Mouse (Mus musculus): Measurements from ENCODE around the gene Fam98c. TPM values are rescaled to one million over a fixed set of nuclear protein-coding genes. Genes with fewer than 3 reads are reported as not detected.

Gene Fam98c
- total and polyA plus RNA-seq, 3 experiments, result 14.1 to 15.2 (median 14.5) TPM

DNA sequence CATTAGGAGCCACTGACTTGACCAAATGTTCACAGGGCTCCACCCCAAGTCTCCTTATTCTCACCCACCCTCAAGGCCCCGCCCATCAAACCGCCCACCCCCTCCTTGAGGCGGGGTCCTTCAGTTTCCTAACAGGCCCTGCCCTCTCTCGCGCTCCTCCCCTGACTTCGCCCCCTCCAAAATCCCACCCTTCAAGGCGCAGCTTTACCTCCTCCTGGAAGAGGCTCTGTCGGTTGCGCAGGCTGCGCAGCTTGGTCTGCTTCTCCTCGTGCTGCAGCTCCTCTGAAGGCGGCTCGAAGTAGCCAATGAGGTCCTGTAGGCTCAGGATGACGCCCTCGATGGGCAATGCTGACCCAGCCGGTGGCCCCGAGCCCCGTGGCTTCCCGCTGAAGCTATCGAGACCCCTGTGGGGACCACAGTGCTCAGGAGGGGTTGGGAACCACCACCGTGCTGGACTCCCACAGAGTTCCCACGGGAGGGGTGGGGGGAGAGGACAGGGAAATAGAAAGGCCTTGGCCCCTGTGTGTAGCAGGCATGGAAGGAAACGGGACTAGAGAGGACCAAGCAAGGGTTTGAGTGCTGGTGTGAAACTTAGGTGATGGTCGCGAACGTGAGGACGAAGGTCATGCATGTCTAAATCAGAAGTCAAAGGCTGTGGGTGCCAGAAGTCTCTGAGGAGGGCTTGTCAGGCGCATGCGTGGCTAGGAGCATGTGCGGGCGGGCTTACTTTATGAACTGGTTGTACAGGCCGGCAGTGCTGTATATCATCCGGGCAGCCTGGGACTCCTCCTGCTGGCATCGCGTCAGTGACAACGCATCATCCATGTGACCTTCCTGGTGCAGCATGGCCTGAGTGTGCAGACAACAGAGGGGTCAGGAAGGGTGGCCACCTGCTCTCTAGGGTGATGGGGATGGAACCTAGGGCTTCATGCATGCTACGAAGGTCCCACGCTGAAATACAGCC, 46.8 kb downstream of the Fam98c start:
- no peak overlapping the region for H3K4me3 ChIP-seq (replicated peaks in 1 of 3; ENCODE audit: low read depth in 2 of 3, low read length in 2 of 3, poor library complexity in 1 of 3)
- no peak overlapping the region for H3K27ac ChIP-seq (ENCODE audit: insufficient read depth, low read depth)
- no peak for DNase-seq (ENCODE audit: extremely low read depth)
- in situ Hi-C loops (cut with MboI; ENCODE audit: low pct_ligation_motif_present, low pct_unique_long_range_greater_than_20kb, low sequenced_read_pairs), result no loop called here
- no peaks in the 10 kb centered on the region for H3K9me3 ChIP-seq (replicated peaks; ENCODE audit: low read length)
- H3K4me2 ChIP-seq (ENCODE audit: insufficient read depth, low read depth, poor library complexity, severe bottlenecking), result no peak overlapping the region
- peaks cover 0 to 5% of the 10 kb centered on the region in 2 experiments; a peak in 2 of 4 replicates for H3K4me1 ChIP-seq (ENCODE audit: control insufficient read depth in 1 of 2, insufficient read depth in 2 of 2)
- no peak for TF ChIP-seq E2F4 (IDR thresholded peaks at IDR 0.05; ENCODE audit: insufficient replicate concordance, low read depth, low read length)
- no peak for TF ChIP-seq NELFE (IDR thresholded peaks at IDR 0.05; ENCODE audit: low read depth, low read length)
- TF ChIP-seq MAFK (IDR thresholded peaks at IDR 0.05; ENCODE audit: insufficient replicate concordance, low read length), result no peak
- no peak for TF ChIP-seq ETS1 (conservative IDR thresholded peaks at IDR 0.05; ENCODE audit: low read depth, low read length)
- no peak for TF ChIP-seq PAX5 (IDR thresholded peaks at IDR 0.05; ENCODE audit: low read length)
- TF ChIP-seq JUND (conservative IDR thresholded peaks at IDR 0.05; ENCODE audit: low read depth, low read length), result no peak
- TF ChIP-seq ZC3H11A (IDR thresholded peaks at IDR 0.05; ENCODE audit: low read depth, low read length), result no peak
- TF ChIP-seq HCFC1 (IDR thresholded peaks at IDR 0.05; ENCODE audit: low read depth, low read length), result no peak
- no peak for TF ChIP-seq USF1 (IDR thresholded peaks at IDR 0.05; ENCODE audit: low read depth, low read length)
- TF ChIP-seq CHD2 (IDR thresholded peaks at IDR 0.05; ENCODE audit: low read length), result no peak
- TF ChIP-seq GABPA (IDR thresholded peaks at IDR 0.05; ENCODE audit: insufficient replicate concordance, low read depth, low read length), result no peak
- no peak overlapping the region for H3K9ac ChIP-seq (ENCODE audit: insufficient read depth, low read depth)
- dilution Hi-C loops (cut with MboI; ENCODE audit: extremely low pct_ligation_motif_present, extremely low pct_unique_long_range_greater_than_20kb, low sequenced_read_pairs), result no loop called here
- no peaks in the 10 kb centered on the region for H3K36me3 ChIP-seq (replicated peaks in 1 of 2; ENCODE audit: control insufficient read depth in 1 of 2, insufficient read depth in 1 of 2, low read length in 1 of 2)
- H3K79me2 ChIP-seq (replicated peaks; ENCODE audit: control insufficient read depth, extremely low read depth, insufficient read depth, poor library complexity, severe bottlenecking), result no peaks in the 10 kb centered on the region
- H3K27me3 ChIP-seq (replicated peaks), result peaks cover 6% of the 10 kb centered on the region

Other genes with a start within 250 kb of the Fam98c start
- 62.9 and 63.4 TPM in 2 replicates for gene Actn4, start 193.9 kb downstream of the Fam98c start, total RNA-seq (2012; rRNA removed)
- 45.9 and 56.9 TPM in 2 replicates for gene Actn4, start 193.9 kb downstream of the Fam98c start, total RNA-seq (2014; rRNA removed)
- gene Actn4, start 193.9 kb downstream of the Fam98c start, polyA plus RNA-seq (2012; ENCODE audit: insufficient read length, low read depth), result 127 and 145 TPM in 2 replicates
- gene Eif3k, start 174.4 kb downstream of the Fam98c start, total RNA-seq (2012; rRNA removed), result 513 and 551 TPM in 2 replicates
- 595 and 658 TPM in 2 replicates for gene Eif3k, start 174.4 kb downstream of the Fam98c start, total RNA-seq (2014; rRNA removed)
- 580 and 584 TPM in 2 replicates for gene Eif3k, start 174.4 kb downstream of the Fam98c start, polyA plus RNA-seq (2012; ENCODE audit: insufficient read length, low read depth)
- 183 and 195 TPM in 2 replicates for gene Map4k1, start 174.2 kb downstream of the Fam98c start, total RNA-seq (2012; rRNA removed)
- 112 and 114 TPM in 2 replicates for gene Map4k1, start 174.2 kb downstream of the Fam98c start, total RNA-seq (2014; rRNA removed)
- gene Map4k1, start 174.2 kb downstream of the Fam98c start, polyA plus RNA-seq (2012; ENCODE audit: insufficient read length, low read depth), result 395 and 401 TPM in 2 replicates
- gene Ryr1, start 31.1 kb downstream of the Fam98c start, total RNA-seq (2012; rRNA removed), result 0.63 and 0.68 TPM in 2 replicates
- gene Ryr1, start 31.1 kb downstream of the Fam98c start, total RNA-seq (2014; rRNA removed), result 0.43 TPM in 2 replicates
- gene Ryr1, start 31.1 kb downstream of the Fam98c start, polyA plus RNA-seq (2012; ENCODE audit: insufficient read length, low read depth), result 0.86 and 1.1 TPM in 2 replicates
- 0.88 and 1.4 TPM in 2 replicates for gene Rasgrp4, start 21.4 kb downstream of the Fam98c start, total RNA-seq (2012; rRNA removed)
- gene Rasgrp4, start 21.4 kb downstream of the Fam98c start, total RNA-seq (2014; rRNA removed), result 0.26 and 0.58 TPM in 2 replicates
- gene Rasgrp4, start 21.4 kb downstream of the Fam98c start, polyA plus RNA-seq (2012; ENCODE audit: insufficient read length, low read depth), result 2.9 and 3.2 TPM in 2 replicates
- gene Ggn, start 14.0 kb upstream of the Fam98c start, total RNA-seq (2012; rRNA removed), result 0.30 and 0.38 TPM in 2 replicates
- gene Ggn, start 14.0 kb upstream of the Fam98c start, total RNA-seq (2014; rRNA removed), result 0.13 TPM in 1 of 2 replicates, not detected in the other
- gene Ggn, start 14.0 kb upstream of the Fam98c start, polyA plus RNA-seq (2012; ENCODE audit: insufficient read length, low read depth), result 1.0 and 1.5 TPM in 2 replicates
- 2.2 and 3.3 TPM in 2 replicates for gene Spred3, start 14.2 kb upstream of the Fam98c start, total RNA-seq (2012; rRNA removed)
- 1.2 and 1.6 TPM in 2 replicates for gene Spred3, start 14.2 kb upstream of the Fam98c start, total RNA-seq (2014; rRNA removed)
- 6.0 and 6.6 TPM in 2 replicates for gene Spred3, start 14.2 kb upstream of the Fam98c start, polyA plus RNA-seq (2012; ENCODE audit: insufficient read length, low read depth)
- gene Psmd8, start 24.5 kb upstream of the Fam98c start, total RNA-seq (2012; rRNA removed), result 321 and 335 TPM in 2 replicates
- gene Psmd8, start 24.5 kb upstream of the Fam98c start, total RNA-seq (2014; rRNA removed), result 455 and 479 TPM in 2 replicates
- 308 and 348 TPM in 2 replicates for gene Psmd8, start 24.5 kb upstream of the Fam98c start, polyA plus RNA-seq (2012; ENCODE audit: insufficient read length, low read depth)
- 0.38 and 0.93 TPM in 2 replicates for gene Catsperg1, start 57.8 kb upstream of the Fam98c start, total RNA-seq (2012; rRNA removed)
- 0.68 and 0.72 TPM in 2 replicates for gene Catsperg1, start 57.8 kb upstream of the Fam98c start, total RNA-seq (2014; rRNA removed)
- gene Catsperg1, start 57.8 kb upstream of the Fam98c start, polyA plus RNA-seq (2012; ENCODE audit: insufficient read length, low read depth), result 1.4 and 2.0 TPM in 2 replicates
- 4.0 TPM in 2 replicates for gene Kcnk6, start 76.3 kb upstream of the Fam98c start, total RNA-seq (2012; rRNA removed)
- 1.2 and 2.2 TPM in 2 replicates for gene Kcnk6, start 76.3 kb upstream of the Fam98c start, total RNA-seq (2014; rRNA removed)
- 1.2 and 1.9 TPM in 2 replicates for gene Kcnk6, start 76.3 kb upstream of the Fam98c start, polyA plus RNA-seq (2012; ENCODE audit: insufficient read length, low read depth)
- 84.2 and 99.4 TPM in 2 replicates for gene Yif1b, start 82.1 kb upstream of the Fam98c start, total RNA-seq (2012; rRNA removed)
- 61.6 and 69.4 TPM in 2 replicates for gene Yif1b, start 82.1 kb upstream of the Fam98c start, total RNA-seq (2014; rRNA removed)
- gene Yif1b, start 82.1 kb upstream of the Fam98c start, polyA plus RNA-seq (2012; ENCODE audit: insufficient read length, low read depth), result 61.0 and 63.0 TPM in 2 replicates
- 3.7 and 5.8 TPM in 2 replicates for gene 2200002D01Rik, start 92.2 kb upstream of the Fam98c start, total RNA-seq (2012; rRNA removed)
- gene 2200002D01Rik, start 92.2 kb upstream of the Fam98c start, total RNA-seq (2014; rRNA removed), result not detected in 2 replicates
- not detected in 2 replicates for gene 2200002D01Rik, start 92.2 kb upstream of the Fam98c start, polyA plus RNA-seq (2012; ENCODE audit: insufficient read length, low read depth)
- gene Spint2, start 125.7 kb upstream of the Fam98c start, total RNA-seq (2012; rRNA removed), result 25.6 and 29.1 TPM in 2 replicates
- gene Spint2, start 125.7 kb upstream of the Fam98c start, total RNA-seq (2014; rRNA removed), result not detected in 2 replicates
- 3.7 and 4.1 TPM in 2 replicates for gene Spint2, start 125.7 kb upstream of the Fam98c start, polyA plus RNA-seq (2012; ENCODE audit: insufficient read length, low read depth)
- gene Ppp1r14a, start 133.1 kb upstream of the Fam98c start, total RNA-seq (2012; rRNA removed), result not detected in 2 replicates
- not detected in 2 replicates for gene Ppp1r14a, start 133.1 kb upstream of the Fam98c start, total RNA-seq (2014; rRNA removed)
- gene Ppp1r14a, start 133.1 kb upstream of the Fam98c start, polyA plus RNA-seq (2012; ENCODE audit: insufficient read length, low read depth), result not detected in 2 replicates
- 1.3 and 3.0 TPM in 2 replicates for gene Dpf1, start 147.7 kb upstream of the Fam98c start, total RNA-seq (2012; rRNA removed)
- 0.35 and 0.38 TPM in 2 replicates for gene Dpf1, start 147.7 kb upstream of the Fam98c start, total RNA-seq (2014; rRNA removed)
- gene Dpf1, start 147.7 kb upstream of the Fam98c start, polyA plus RNA-seq (2012; ENCODE audit: insufficient read length, low read depth), result 0.97 and 1.9 TPM in 2 replicates

All from CH12.LX (cell line).